Mouse (Mus musculus): ENCODE data around the gene Vmn1r66. TPM values are rescaled to one million over a fixed set of nuclear protein-coding genes. Genes with fewer than 3 reads are reported as not detected.
"Not testable (repeated sequence)": the region's sequence is repeated elsewhere in the genome, so short reads cannot be mapped to it uniquely, and the experiment has no call there.

Vmn1r66 gene
- total RNA-seq (2021): not detected

DNA sequence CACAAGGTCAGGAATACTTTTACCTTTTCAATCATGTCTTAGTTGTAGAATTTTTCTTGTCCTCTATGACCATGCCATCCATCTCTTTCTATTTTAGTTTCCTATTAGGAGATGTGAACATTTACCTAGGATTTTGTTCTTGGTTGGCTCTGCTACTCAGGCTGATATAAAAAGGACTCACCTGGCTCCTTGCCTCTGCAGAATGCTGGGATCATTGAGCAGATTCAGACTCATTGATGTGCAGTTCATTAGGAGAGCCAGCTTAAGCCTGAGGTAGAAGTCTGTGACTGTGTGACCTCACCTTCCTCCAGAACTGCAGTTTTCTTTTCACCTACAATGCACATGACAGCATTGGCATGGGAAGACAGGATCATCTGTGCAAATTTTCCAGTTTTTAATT lies at the start of gene Vmn1r66:
TSS of gene Vmn1r66 (minus strand) at position 101 of the 400 bp plus-strand sequence.
- intact Hi-C loops (cut with DNase I): no loop called here

DNA sequence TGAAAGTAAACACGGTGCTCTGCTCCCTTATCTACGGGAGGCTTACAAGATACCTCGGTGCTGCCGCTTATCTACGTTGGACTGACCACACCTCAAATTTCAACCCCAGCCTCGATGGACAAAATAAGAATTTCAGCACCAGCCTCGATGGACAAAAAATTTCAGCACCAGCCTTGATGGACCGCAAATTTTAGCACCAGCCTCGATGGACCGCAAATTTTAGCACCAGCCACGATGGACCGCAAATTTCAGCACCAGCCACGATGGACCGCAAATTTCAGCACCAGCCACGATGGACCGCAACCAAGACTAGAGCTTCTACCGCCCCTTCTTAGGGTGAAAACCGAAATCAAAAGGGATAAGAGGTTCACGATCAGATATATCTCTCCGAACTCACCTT lies 47.7 kb upstream of the Vmn1r66 start:
- intact Hi-C loops (cut with DNase I); DNase-seq (ENCODE audit: extremely low spot score in 1 of 2, low spot score in 2 of 2): not testable (repeated sequence)

More for the DNA sequence above, at the start of gene Vmn1r66:
- DNase-seq (ENCODE audit: extremely low spot score in 1 of 2, low spot score in 2 of 2): no peak

DNA sequence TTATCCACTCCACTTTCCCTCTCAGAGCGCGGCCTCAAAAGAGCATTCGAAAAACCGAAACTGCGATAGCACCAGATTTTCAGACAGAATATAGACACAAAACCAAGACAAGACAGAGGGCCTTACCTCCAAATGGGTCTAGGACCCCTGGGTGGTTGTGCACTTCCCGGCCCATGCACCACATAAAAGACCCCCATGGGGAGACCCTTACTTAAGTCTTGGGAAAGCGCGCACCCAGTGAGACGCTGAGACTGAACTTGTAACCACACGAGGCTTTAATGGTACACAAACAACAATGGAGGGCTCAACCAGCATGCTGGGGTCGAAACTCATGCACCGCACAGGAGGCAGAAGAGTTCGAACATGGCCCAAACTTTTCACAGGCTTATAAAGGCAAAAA lies 25.7 kb downstream of the Vmn1r66 start:
- DNase-seq (ENCODE audit: extremely low spot score in 1 of 2, low spot score in 2 of 2): no peak
- intact Hi-C loops (cut with DNase I): no loop called here

DNA sequence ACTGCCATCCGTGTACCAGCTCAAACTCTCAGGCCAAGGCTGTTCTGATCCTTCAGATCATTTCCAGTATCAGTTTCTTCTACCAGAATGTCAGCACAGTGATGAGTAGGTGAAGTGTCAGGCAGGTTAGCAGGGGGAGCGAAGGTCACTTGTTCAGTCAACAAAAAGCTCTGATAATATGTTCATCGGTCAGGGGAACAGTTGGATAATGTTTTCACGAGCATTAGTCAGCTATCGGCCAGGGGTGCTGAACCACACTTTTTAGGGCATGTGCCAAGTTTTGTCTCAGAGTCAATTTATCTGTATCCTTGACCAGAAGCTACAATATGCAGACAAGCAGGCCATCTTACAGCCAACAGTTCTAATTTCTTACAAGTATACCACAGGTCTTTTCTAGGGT lies 28.7 kb downstream of the Vmn1r66 start:
- DNase-seq (ENCODE audit: extremely low spot score in 1 of 2, low spot score in 2 of 2): no peak
- intact Hi-C loops (cut with DNase I): no loop called here

Other genes with a start within 250 kb of the Vmn1r66 start
- not detected for gene Vmn2r50, start 224.7 kb downstream of the Vmn1r66 start, total RNA-seq (2021)
- not detected for gene Vmn2r51, start 172.3 kb downstream of the Vmn1r66 start, total RNA-seq (2021)
- not detected for gene Vmn2r52, start 101.4 kb downstream of the Vmn1r66 start, total RNA-seq (2021)
- gene Vmn1r67, start 165.3 kb upstream of the Vmn1r66 start, total RNA-seq (2021): not detected
- 10 to 100 TPM; 16.9 to 17.2 TPM for gene Zik1, start 217.4 kb upstream of the Vmn1r66 start, total RNA-seq (2021)

Data from left cerebral cortex, postnatal 10 days (tissue).